Mouse (Mus musculus) layer of hippocampus, adult 18-20 months (tissue): Measurements from ENCODE around the gene Zer1. TPM values are rescaled to one million over a fixed set of nuclear protein-coding genes. Genes with fewer than 3 reads are reported as not detected.

Source experiments
- DNase-seq, 2 experiments: peaks; one replicate each; pipeline ENCODE4 v3.0.0; 2022; ENCODE audit warnings: low spot score in 2 of 2
- total RNA-seq, 2 experiments: library from RNA; stranded (reverse); gene quantifications; 2 replicates each; pipeline ENCODE4 v1.2.3; 2021

Gene Zer1
- total RNA-seq, 2 experiments from 2014 or later: 187 to 193 TPM

GRCm38 (mm10) chr2:30078760-30079159, 45.6 kb downstream of the Zer1 start:
- DNase-seq: no peak

GRCm38 (mm10) chr2:30078349-30078712, 46.1 kb downstream of the Zer1 start:
- no peak for DNase-seq

- peak; percentile 69 to 80 for DNase-seq
Measured at GRCm38 (mm10) chr2:30077502-30078348, 46.7 kb downstream of the Zer1 start, which contains the start of gene Pkn3. Gene Pkn3, plus strand, starts transcription at chr2:30077684.

- DNase-seq: no peak
Measured at GRCm38 (mm10) chr2:30076959-30077358, 47.4 kb downstream of the Zer1 start.

GRCm38 (mm10) chr2:30076439-30076838, 47.9 kb downstream of the Zer1 start:
- DNase-seq: no peak

DNA sequence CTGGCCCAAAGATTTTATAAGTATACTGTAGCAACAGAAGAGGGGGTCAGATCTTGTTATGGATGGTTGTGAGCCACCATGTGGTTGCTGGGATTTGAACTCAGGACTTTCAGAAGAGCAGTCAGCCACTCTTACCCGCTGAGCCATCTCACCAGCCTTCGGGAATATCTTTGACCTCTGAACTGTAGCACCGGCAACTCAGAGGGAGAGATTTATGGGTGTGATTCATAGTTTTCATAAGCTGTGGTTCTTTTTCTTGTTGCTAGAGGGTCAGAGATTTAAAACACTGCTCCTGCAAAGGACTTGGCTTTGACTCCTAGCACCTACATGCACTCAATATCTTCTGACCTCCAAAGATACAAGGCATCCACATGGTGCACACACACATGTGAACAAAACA, 48.8 kb downstream of the Zer1 start:
- no peak for DNase-seq

- DNase-seq: no peak
Measured at GRCm38 (mm10) chr2:30073285-30073684, 51.1 kb downstream of the Zer1 start.

DNA sequence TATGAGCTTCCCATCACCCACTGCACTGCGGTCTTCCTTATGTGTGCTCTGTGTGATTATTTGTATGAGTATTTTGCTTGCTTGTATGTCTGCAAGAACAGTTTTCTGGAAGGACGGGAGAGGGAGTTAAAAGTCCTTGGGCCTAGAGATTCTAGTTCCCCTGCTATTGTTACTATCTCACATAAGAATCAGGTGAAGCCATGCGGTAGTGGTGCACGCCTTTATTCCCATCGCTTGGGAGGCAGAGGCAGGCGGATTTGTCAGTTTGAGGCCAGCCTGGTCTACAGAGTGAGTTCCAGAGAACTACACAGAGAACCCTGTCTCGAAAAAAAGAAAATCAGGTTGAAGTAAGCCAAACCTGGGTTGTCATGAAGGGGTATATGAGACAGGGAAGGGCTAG, 51.5 kb downstream of the Zer1 start:
- DNase-seq: no peak

- DNase-seq: no peak
Measured at GRCm38 (mm10) chr2:30067962-30068361, 56.4 kb downstream of the Zer1 start.

- peak; percentile 30 to 39 for DNase-seq
Measured at GRCm38 (mm10) chr2:30067031-30067888, 57.1 kb downstream of the Zer1 start.

DNA sequence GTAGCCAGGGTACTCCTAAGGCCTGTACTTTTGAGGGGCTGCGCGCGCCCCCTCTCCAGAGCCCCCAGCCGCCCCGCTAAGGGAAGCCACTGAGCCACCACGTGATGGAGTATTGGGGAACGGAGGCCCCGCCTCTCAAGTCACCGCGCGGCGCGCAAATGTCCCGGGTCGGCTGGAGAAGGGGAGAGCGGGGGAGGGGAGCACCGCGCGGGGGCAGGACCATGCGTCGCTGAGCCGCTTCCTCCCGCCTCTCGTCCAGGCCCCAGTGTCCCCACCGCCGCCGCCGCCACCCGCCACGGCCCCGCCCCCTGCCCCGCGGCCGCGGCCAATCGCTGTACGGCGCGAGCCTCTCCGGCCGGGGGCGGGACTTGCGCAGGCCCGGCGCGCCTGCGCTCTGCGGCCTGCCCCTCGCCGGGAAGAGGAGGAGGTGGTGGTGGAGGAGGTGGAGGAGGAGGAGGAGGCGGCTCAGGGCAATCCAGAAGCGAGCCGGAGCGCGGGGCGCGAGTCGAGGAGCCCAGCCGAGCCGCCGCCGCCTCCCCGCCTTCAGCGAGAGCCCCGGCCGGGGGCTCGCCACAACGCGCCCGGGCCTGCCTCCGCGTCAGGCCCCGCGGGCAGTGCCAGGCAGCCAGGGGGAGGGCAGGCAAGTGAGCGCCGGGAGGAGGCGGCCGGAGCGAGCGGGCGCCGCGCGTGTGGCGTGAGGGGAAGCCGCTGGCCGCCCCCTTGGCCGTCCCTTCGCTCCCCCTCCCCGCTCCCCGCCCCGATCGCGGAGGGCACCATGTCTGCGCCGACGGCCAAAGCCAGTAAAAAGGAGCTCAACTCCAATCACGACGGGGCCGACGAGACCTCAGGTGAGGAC, 58.1 kb downstream of the Zer1 start:
- peak; percentile 90 to 94 for DNase-seq

DNA sequence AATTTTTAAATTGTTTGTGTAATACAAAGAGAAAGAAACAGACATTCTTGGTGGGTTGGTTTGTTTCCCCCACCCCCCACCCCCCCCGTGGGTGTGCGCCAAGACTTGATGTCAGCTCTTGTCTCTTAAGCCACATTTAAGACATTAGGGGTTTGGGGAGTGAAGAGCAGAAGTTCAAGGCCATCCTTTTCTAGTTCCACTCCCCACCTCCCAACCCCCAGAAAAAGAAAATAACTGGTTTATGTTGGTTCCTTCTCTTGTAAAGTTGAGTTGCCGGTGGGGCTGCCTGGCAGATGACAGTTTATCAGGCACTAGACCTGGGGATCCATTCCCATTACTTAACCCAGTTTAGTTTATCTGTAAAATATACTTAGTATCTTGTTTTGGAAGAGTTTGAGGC, 60.1 kb downstream of the Zer1 start:
- DNase-seq: no peak

DNA sequence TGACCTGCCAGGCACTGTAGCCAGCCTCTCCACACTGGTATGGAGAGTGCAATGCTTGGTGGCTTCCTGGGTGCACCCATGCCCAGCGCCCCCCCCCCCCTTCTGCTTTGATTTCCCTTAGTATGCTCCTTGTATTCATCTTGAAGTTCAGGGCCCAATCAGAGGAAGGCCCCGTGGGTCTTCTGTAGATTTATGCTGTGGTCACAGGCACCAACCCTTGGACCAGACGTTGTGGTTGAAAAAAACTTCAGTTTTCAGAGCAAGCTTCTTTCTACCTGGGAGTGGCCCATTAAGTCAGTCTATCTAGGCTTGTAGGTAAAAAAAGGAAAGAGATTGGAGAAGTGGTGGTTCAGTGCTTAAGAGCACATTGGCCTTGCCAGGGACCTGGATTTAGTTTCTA, 60.6 kb downstream of the Zer1 start:
- no peak for DNase-seq

- DNase-seq: no peak
Measured at GRCm38 (mm10) chr2:30063235-30063634, 61.1 kb downstream of the Zer1 start.

GRCm38 (mm10) chr2:30062249-30063093, 61.9 kb downstream of the Zer1 start:
- no peak for DNase-seq

DNA sequence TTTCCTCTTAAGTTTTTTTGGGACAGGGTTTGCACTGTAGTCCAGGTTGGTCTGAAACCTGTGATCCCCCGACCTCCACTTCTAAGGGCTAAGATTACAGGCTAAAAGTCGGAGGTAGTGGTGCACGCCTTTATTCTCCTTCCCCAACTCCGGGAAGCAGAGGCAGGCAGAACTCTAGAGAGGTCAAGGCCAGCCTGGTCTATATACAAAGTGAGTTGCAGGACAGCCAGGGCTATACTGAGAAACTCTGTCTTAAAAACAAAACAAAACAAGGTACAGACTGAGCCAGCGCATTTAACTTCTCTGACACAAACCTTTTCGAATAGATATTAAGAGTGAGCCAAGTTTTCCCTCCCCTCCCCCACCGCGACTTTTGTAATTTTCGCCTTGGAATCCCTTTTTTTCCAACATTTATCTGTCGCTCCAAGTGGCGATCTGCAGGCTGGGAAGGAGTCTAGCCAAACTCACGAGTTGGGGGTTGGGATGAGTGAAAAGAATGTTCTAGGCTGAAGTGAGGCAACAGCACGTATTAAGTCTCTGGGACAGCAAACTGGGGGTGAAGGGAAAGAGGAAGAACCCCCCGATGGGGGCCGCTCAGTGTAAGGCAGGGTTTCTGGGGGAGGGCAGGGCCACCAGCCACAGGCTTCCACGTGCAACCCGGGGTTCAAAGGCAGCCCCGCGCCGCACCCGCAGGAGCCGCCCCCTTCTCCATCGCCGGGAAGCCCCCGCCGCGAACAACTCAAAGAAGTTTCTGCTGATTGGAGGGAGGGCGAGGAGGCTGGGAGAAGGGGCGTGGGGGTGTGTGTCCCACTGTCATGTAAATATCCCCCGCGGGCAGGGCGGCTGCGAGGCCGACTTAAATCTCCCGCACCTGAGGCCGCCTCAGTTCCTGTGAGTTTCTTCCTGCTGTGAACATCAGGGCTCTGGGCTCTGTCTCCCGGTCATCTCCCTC, 62.9 kb downstream of the Zer1 start:
- no peak for DNase-seq

DNA sequence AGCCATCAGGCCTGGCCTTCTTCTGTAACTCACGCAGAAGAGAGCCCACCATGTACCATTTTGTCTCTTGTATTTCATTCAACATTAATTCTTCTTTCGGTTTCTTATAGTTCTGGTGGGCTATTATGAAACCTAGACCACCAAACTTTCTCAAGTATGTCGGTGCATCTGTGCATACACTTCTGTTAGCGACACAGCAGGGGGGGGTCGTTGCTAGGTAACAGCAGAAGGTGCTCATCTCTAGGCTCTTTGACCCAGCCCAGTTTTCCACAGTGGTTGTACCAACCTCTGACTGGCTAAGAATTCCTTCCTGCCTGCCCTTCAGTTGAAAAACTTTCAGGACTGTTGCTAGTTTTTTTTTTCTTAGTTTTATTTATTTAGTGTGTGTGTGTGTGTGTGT, 66.0 kb downstream of the Zer1 start:
- DNase-seq: no peak

- no peak for DNase-seq
Measured at GRCm38 (mm10) chr2:30057223-30057904, 67.0 kb downstream of the Zer1 start, which contains the start of gene Set. Gene Set, plus strand, starts transcription at chr2:30057378.

GRCm38 (mm10) chr2:30056736-30057135, 67.6 kb downstream of the Zer1 start:
- no peak for DNase-seq
